Mouse (Mus musculus) embryonic facial prominence, embryonic 13.5 days (tissue): ENCODE results near the gene Zcchc17. TPM values are rescaled to one million over a fixed set of nuclear protein-coding genes. Genes with fewer than 3 reads are reported as not detected.

Experiments used
- ATAC-seq: fragments of 200-750 bp; cut with Nextera tagmentation; 2 replicates; pipeline ENCODE4 v1.8.0; 2017; ENCODE audit warnings: low read depth; ENCODE audit not compliant: insufficient number of reproducible peaks, insufficient read depth, low FRiP score, low TSS enrichment
- H3K27ac ChIP-seq: fragments of 300-500 bp; sonication (generic); 2 replicates; pipeline ENCODE4 v1.5.1; 2015; ENCODE audit warnings: moderate library complexity, mild to moderate bottlenecking, inconsistent platforms
- H3K27me3 ChIP-seq: fragments of 300-500 bp; sonication (generic); 2 replicates; pipeline ENCODE4 v1.6.1; 2015; ENCODE audit warnings: mild to moderate bottlenecking, inconsistent platforms
- H3K36me3 ChIP-seq: fragments of 300-500 bp; sonication (generic); 2 replicates; pipeline ENCODE4 v1.6.1; 2015; ENCODE audit warnings: mild to moderate bottlenecking, inconsistent platforms
- H3K4me1 ChIP-seq: fragments of 300-500 bp; sonication (generic); 2 replicates; pipeline ENCODE4 v1.6.1; 2015; ENCODE audit warnings: inconsistent platforms
- H3K4me2 ChIP-seq: fragments of 300-500 bp; sonication (generic); 2 replicates; pipeline ENCODE4 v1.6.1; 2015; ENCODE audit warnings: moderate library complexity, mild to moderate bottlenecking, inconsistent platforms
- H3K4me3 ChIP-seq: fragments of 300-500 bp; sonication (generic); 2 replicates; pipeline ENCODE4 v1.5.1; 2015; ENCODE audit warnings: mild to moderate bottlenecking, inconsistent platforms
- H3K9ac ChIP-seq: fragments of 300-500 bp; sonication (generic); 2 replicates; pipeline ENCODE4 v1.6.1; 2015; ENCODE audit warnings: mild to moderate bottlenecking, inconsistent platforms
- H3K9me3 ChIP-seq: fragments of 300-500 bp; sonication (generic); 2 replicates; pipeline ENCODE4 v1.6.1; 2016; ENCODE audit warnings: inconsistent platforms
- whole genome bisulfite sequencing: fragments of 180-500 bp; shearing (Covaris S2); methylation state at CpG from one replicate; pipeline ENCODE4 v1.1.7; 2015; ENCODE audit warnings: mixed read lengths; 5-methylcytosine and 5-hydroxymethylcytosine counted together
- polyA plus RNA-seq: library from polyadenylated mRNA; unstranded; fragments of >200 nt; fragmentation: Nextera tagmentation; extraction: Ambion mirVana; gene quantifications from 2 replicates; pipeline ENCODE4 v1.2.1, GENCODE M21; 2015

Zcchc17 gene
- polyA plus RNA-seq, 1 experiment from 2014 or later, result 92.5 TPM

- Histone ChIP-seq H3K9ac (0 out of 2 replicates have a peak overlapping the region, but pooled peaks have one; percentile 22), H3K27me3 (peaks cover 3% of the 10 kb centered on the region; the same call in 1 of the 2 replicates), H3K4me1 (peaks cover 7% of the 10 kb centered on the region), H3K4me2 (no peak overlapping the region), H3K4me3 (no peak overlapping the region), H3K27ac (no peak overlapping the region), H3K36me3 (no peaks in the 10 kb centered on the region), H3K9me3 (no peaks in the 10 kb centered on the region)
- 72% methylated on average over 8 of the region's 8 CpGs for WGBS
- ATAC-seq, result no peak
Measured at GRCm38 (mm10) chr4:130299629-130300018, 60.1 kb downstream of the Zcchc17 start.

GRCm38 (mm10) chr4:130298877-130299628 lies 60.7 kb downstream of the Zcchc17 start:
- Histone ChIP-seq H3K27ac (no peak overlapping the region), H3K36me3 (no peaks in the 10 kb centered on the region), H3K27me3 (peaks cover 3% of the 10 kb centered on the region; the same call in 1 of the 2 replicates), H3K9ac (no peak overlapping the region), H3K4me2 (no peak overlapping the region), H3K9me3 (no peaks in the 10 kb centered on the region), H3K4me3 (no peak overlapping the region), H3K4me1 (peaks cover 7% of the 10 kb centered on the region)
- WGBS, result 76% methylated on average over 11 of the region's 11 CpGs
- ATAC-seq, result no peak

- Histone ChIP-seq H3K9ac (no peak overlapping the region), H3K27ac (no peak overlapping the region), H3K4me1 (peaks cover 7% of the 10 kb centered on the region), H3K9me3 (no peaks in the 10 kb centered on the region), H3K4me2 (no peak overlapping the region), H3K4me3 (no peak overlapping the region), H3K36me3 (no peaks in the 10 kb centered on the region), H3K27me3 (no peaks in the 10 kb centered on the region)
- WGBS, result 23% methylated on average over 13 of the region's 13 CpGs
- no peak for ATAC-seq
Measured at GRCm38 (mm10) chr4:130297123-130297529, 62.6 kb downstream of the Zcchc17 start.

- Histone ChIP-seq H3K27me3 (no peaks in the 10 kb centered on the region), H3K4me2 (no peak overlapping the region), H3K27ac (no peak overlapping the region), H3K4me1 (peaks cover 7% of the 10 kb centered on the region), H3K4me3 (no peak overlapping the region), H3K9me3 (no peaks in the 10 kb centered on the region), H3K36me3 (no peaks in the 10 kb centered on the region), H3K9ac (no peak overlapping the region)
- no peak for ATAC-seq
- 82% methylated on average over 13 of the region's 13 CpGs for WGBS
Measured at GRCm38 (mm10) chr4:130296243-130296965, 63.3 kb downstream of the Zcchc17 start.

- H3K4me3 ChIP-seq, result no peak overlapping the region
- H3K36me3 ChIP-seq, result no peaks in the 10 kb centered on the region
- H3K9ac ChIP-seq, result no peak overlapping the region
- H3K27ac ChIP-seq, result no peak overlapping the region
- H3K4me2 ChIP-seq, result peak overlapping the region; percentile 7
- H3K4me1 ChIP-seq, result peaks cover 7% of the 10 kb centered on the region
- no peak for ATAC-seq
- 49% methylated on average over 23 of the region's 23 CpGs for WGBS
- no peaks in the 10 kb centered on the region for H3K9me3 ChIP-seq
- no peaks in the 10 kb centered on the region for H3K27me3 ChIP-seq
Measured at GRCm38 (mm10) chr4:130295047-130295745, 64.5 kb downstream of the Zcchc17 start.

- H3K36me3 ChIP-seq, result no peaks in the 10 kb centered on the region
- H3K4me3 ChIP-seq, result no peak overlapping the region
- H3K9me3 ChIP-seq, result no peaks in the 10 kb centered on the region
- peaks cover 7% of the 10 kb centered on the region for H3K4me1 ChIP-seq
- no peaks in the 10 kb centered on the region for H3K27me3 ChIP-seq
- 0 out of 2 replicates have a peak overlapping the region, but pooled peaks have one; percentile 0 for H3K27ac ChIP-seq
- WGBS, result 81% methylated on average over 8 of the region's 8 CpGs
- no peak overlapping the region for H3K4me2 ChIP-seq
- H3K9ac ChIP-seq, result no peak overlapping the region
- ATAC-seq, result no peak
Measured at GRCm38 (mm10) chr4:130294513-130294912, 65.2 kb downstream of the Zcchc17 start.

GRCm38 (mm10) chr4:130292271-130292670 lies 67.5 kb downstream of the Zcchc17 start:
- no peak for ATAC-seq
- no peak overlapping the region for H3K4me2 ChIP-seq
- peaks cover 5% of the 10 kb centered on the region; the same call in 1 of the 2 replicates for H3K27me3 ChIP-seq
- H3K4me1 ChIP-seq, result peaks cover 7% of the 10 kb centered on the region
- H3K36me3 ChIP-seq, result no peaks in the 10 kb centered on the region
- H3K27ac ChIP-seq, result no peak overlapping the region
- WGBS, result 3% methylated on average over 4 of the region's 4 CpGs
- no peak overlapping the region for H3K9ac ChIP-seq
- H3K4me3 ChIP-seq, result no peak overlapping the region
- no peaks in the 10 kb centered on the region for H3K9me3 ChIP-seq

- Histone ChIP-seq H3K4me3 (no peak overlapping the region), H3K4me1 (no peaks in the 10 kb centered on the region)
- no peak for ATAC-seq
Measured at GRCm38 (mm10) chr4:130289824-130290223, 69.9 kb downstream of the Zcchc17 start.

GRCm38 (mm10) chr4:130286531-130286930 lies 73.2 kb downstream of the Zcchc17 start:
- WGBS, result 40% methylated on average over 3 of the region's 3 CpGs
- no peak overlapping the region for H3K27ac ChIP-seq
- no peaks in the 10 kb centered on the region for H3K36me3 ChIP-seq
- H3K9ac ChIP-seq, result no peak overlapping the region
- no peaks in the 10 kb centered on the region for H3K4me1 ChIP-seq
- H3K4me3 ChIP-seq, result no peak overlapping the region
- no peaks in the 10 kb centered on the region for H3K9me3 ChIP-seq
- ATAC-seq, result no peak
- H3K27me3 ChIP-seq, result peaks cover 16% of the 10 kb centered on the region
- H3K4me2 ChIP-seq, result no peak overlapping the region

More at GRCm38 (mm10) chr4:130289824-130290223, 69.9 kb downstream of the Zcchc17 start:
- Histone ChIP-seq H3K4me2 (no peak overlapping the region), H3K36me3 (no peaks in the 10 kb centered on the region), H3K9ac (no peak overlapping the region), H3K27ac (no peak overlapping the region), H3K27me3 (peaks cover 10% of the 10 kb centered on the region), H3K9me3 (no peaks in the 10 kb centered on the region)
- 79% methylated on average over 3 of the region's 3 CpGs for WGBS

- no peak overlapping the region for H3K27ac ChIP-seq
- H3K27me3 ChIP-seq, result peaks cover 16% of the 10 kb centered on the region
- no peaks in the 10 kb centered on the region for H3K36me3 ChIP-seq
- no peak overlapping the region for H3K4me2 ChIP-seq
- H3K9ac ChIP-seq, result no peak overlapping the region
- no peaks in the 10 kb centered on the region for H3K4me1 ChIP-seq
- ATAC-seq, result no peak
- H3K9me3 ChIP-seq, result no peaks in the 10 kb centered on the region
- 84% methylated on average over 9 of the region's 9 CpGs for WGBS
- H3K4me3 ChIP-seq, result no peak overlapping the region
Measured at GRCm38 (mm10) chr4:130283826-130284225, 75.9 kb downstream of the Zcchc17 start.

GRCm38 (mm10) chr4:130282856-130283255 lies 76.9 kb downstream of the Zcchc17 start:
- ATAC-seq, result no peak
- Histone ChIP-seq H3K27ac (no peak overlapping the region), H3K27me3 (peaks cover 15% of the 10 kb centered on the region), H3K4me1 (no peaks in the 10 kb centered on the region), H3K4me3 (no peak overlapping the region), H3K9me3 (no peaks in the 10 kb centered on the region), H3K9ac (no peak overlapping the region), H3K4me2 (no peak overlapping the region), H3K36me3 (no peaks in the 10 kb centered on the region)
- 64% methylated on average over 5 of the region's 5 CpGs for WGBS
